Mouse (Mus musculus) stomach, embryonic 16.5 days (tissue): Measurements from ENCODE around the gene Sec16a. TPM values are rescaled to one million over a fixed set of nuclear protein-coding genes. Genes with fewer than 3 reads are reported as not detected.
A peak's percentile ranks its signal among the peaks of the same experiment; 100 is the strongest.

ENCODE experiments used
- ATAC-seq: fragments of 200-750 bp; cut with Nextera tagmentation; 2 replicates; pipeline ENCODE4 v1.8.0; 2017; ENCODE audit warnings: moderate number of reproducible peaks, moderate TSS enrichment; ENCODE audit not compliant: insufficient read depth, low FRiP score
- H3K27ac ChIP-seq: fragments of 300-500 bp; sonication (generic); 2 replicates; pipeline ENCODE4 v1.5.1; 2014; ENCODE audit warnings: low read length
- H3K27me3 ChIP-seq: fragments of 300-500 bp; sonication (generic); 2 replicates; pipeline ENCODE4 v1.6.1; 2014; ENCODE audit warnings: low read length, control low read depth, mixed read lengths; ENCODE audit not compliant: control insufficient read depth, insufficient read depth
- H3K36me3 ChIP-seq: fragments of 300-500 bp; sonication (generic); 2 replicates; pipeline ENCODE4 v1.6.1; 2014; ENCODE audit warnings: low read length; ENCODE audit not compliant: control insufficient read depth, insufficient read depth
- H3K4me1 ChIP-seq: fragments of 300-500 bp; sonication (generic); 2 replicates; pipeline ENCODE4 v1.6.1; 2014; ENCODE audit warnings: low read length, control low read depth, mixed read lengths; ENCODE audit not compliant: control insufficient read depth, insufficient read depth
- H3K4me2 ChIP-seq: fragments of 300-500 bp; sonication (generic); 2 replicates; pipeline ENCODE4 v1.6.1; 2014; ENCODE audit warnings: low read depth, low read length, mixed read lengths
- H3K4me3 ChIP-seq: fragments of 300-500 bp; sonication (generic); replicated peaks from 2 replicates; pipeline ENCODE4 v1.5.1; 2014; ENCODE audit warnings: mild to moderate bottlenecking, low read length
- H3K9ac ChIP-seq: fragments of 300-500 bp; sonication (generic); 2 replicates; pipeline ENCODE4 v1.6.1; 2014; ENCODE audit warnings: low read length
- H3K9me3 ChIP-seq: fragments of 300-500 bp; sonication (generic); replicated peaks from 2 replicates; pipeline ENCODE4 v1.6.1; 2016; ENCODE audit warnings: low read length, control low read depth; ENCODE audit not compliant: control insufficient read depth
- WGBS: fragments of 180-500 bp; shearing (Covaris S2); extraction: QIAGEN DNeasy Blood & Tissue Kit; methylation state at CpG from one replicate; pipeline ENCODE4 v1.1.7; 2014; 5-methylcytosine and 5-hydroxymethylcytosine counted together
- polyA plus RNA-seq: library from polyadenylated mRNA; unstranded; fragments of >200 nt; fragmentation: Nextera tagmentation; extraction: Ambion mirVana; gene quantifications from 2 replicates; pipeline ENCODE4 v1.2.1, GENCODE M21; 2015

The Sec16a gene
- 28.2 and 31.5 TPM in 2 replicates for polyA plus RNA-seq

GRCm38 (mm10) chr2:26444946-26445665 is at the start of gene Sec16a:
Sec16a (minus strand) TSS chr2:26445216.
- Histone ChIP-seq H3K9ac (peak within 1 kb of the TSS; percentile 91), H3K27ac (peak within 1 kb of the TSS; percentile 95), H3K4me2 (peak within 1 kb of the TSS; percentile 65), H3K27me3 (no peaks in the 10 kb centered on the region), H3K36me3 (no peaks in the 10 kb centered on the region), H3K9me3 (no peaks in the 10 kb centered on the region), H3K4me1 (peaks cover 21% of the 10 kb centered on the region), H3K4me3 (peak within 1 kb of the TSS; percentile 93)
- peak; percentile 94 for ATAC-seq
- under 1% methylated on average over 61 of the region's 61 CpGs for WGBS

GRCm38 (mm10) chr2:26494396-26494795 is 49.4 kb upstream of the Sec16a start:
- H3K36me3 ChIP-seq = no peaks in the 10 kb centered on the region
- peaks cover 96% of the 10 kb centered on the region for H3K4me1 ChIP-seq
- peak overlapping the region; percentile 10; the same call in 1 of the 2 replicates for H3K9ac ChIP-seq
- H3K9me3 ChIP-seq = no peaks in the 10 kb centered on the region
- H3K27ac ChIP-seq = peak overlapping the region; percentile 83
- 8% methylated on average over 7 of the region's 7 CpGs for WGBS
- H3K4me2 ChIP-seq = no peak overlapping the region
- no peaks in the 10 kb centered on the region for H3K27me3 ChIP-seq
- no peak overlapping the region for H3K4me3 ChIP-seq
- peak; percentile 36 for ATAC-seq

GRCm38 (mm10) chr2:26493021-26493781 is 48.2 kb upstream of the Sec16a start:
- Histone ChIP-seq H3K4me1 (peaks cover 96% of the 10 kb centered on the region), H3K9me3 (no peaks in the 10 kb centered on the region), H3K4me3 (0 out of 2 replicates have a peak overlapping the region, but pooled peaks have one; percentile 3), H3K4me2 (peak overlapping the region; percentile 32), H3K9ac (peak overlapping the region; percentile 52), H3K27me3 (no peaks in the 10 kb centered on the region), H3K36me3 (no peaks in the 10 kb centered on the region), H3K27ac (peak overlapping the region; percentile 83)
- 0 out of 2 replicates have a peak, but pooled peaks have one; percentile 14 for ATAC-seq
- 22% methylated on average over 9 of the region's 9 CpGs for WGBS

GRCm38 (mm10) chr2:26490760-26491301 is 45.8 kb upstream of the Sec16a start:
- no peaks in the 10 kb centered on the region for H3K27me3 ChIP-seq
- WGBS = 39% methylated on average over 4 of the region's 4 CpGs
- peaks cover 96% of the 10 kb centered on the region for H3K4me1 ChIP-seq
- H3K36me3 ChIP-seq = no peaks in the 10 kb centered on the region
- no peak overlapping the region for H3K4me2 ChIP-seq
- peak overlapping the region; percentile 53 for H3K27ac ChIP-seq
- no peak overlapping the region for H3K4me3 ChIP-seq
- no peak for ATAC-seq
- H3K9ac ChIP-seq = peak overlapping the region; percentile 9; the same call in 1 of the 2 replicates
- H3K9me3 ChIP-seq = no peaks in the 10 kb centered on the region

- no peak overlapping the region for H3K4me3 ChIP-seq
- H3K27me3 ChIP-seq = no peaks in the 10 kb centered on the region
- no peaks in the 10 kb centered on the region for H3K36me3 ChIP-seq
- peak; percentile 21; the same call in 1 of the 2 replicates for ATAC-seq
- H3K4me2 ChIP-seq = no peak overlapping the region
- no peaks in the 10 kb centered on the region for H3K9me3 ChIP-seq
- H3K9ac ChIP-seq = peak overlapping the region; percentile 14; the same call in 1 of the 2 replicates
- peak overlapping the region; percentile 66; the same call in 1 of the 2 replicates for H3K27ac ChIP-seq
- peaks cover 89% of the 10 kb centered on the region for H3K4me1 ChIP-seq
- WGBS = 34% methylated on average over 9 of the region's 9 CpGs
Observed at GRCm38 (mm10) chr2:26488535-26489135, 43.6 kb upstream of the Sec16a start.

GRCm38 (mm10) chr2:26487322-26488021 is 42.5 kb upstream of the Sec16a start:
- Histone ChIP-seq H3K36me3 (no peaks in the 10 kb centered on the region), H3K9ac (0 out of 2 replicates have a peak overlapping the region, but pooled peaks have one; percentile 26), H3K27ac (peak overlapping the region; percentile 66), H3K27me3 (no peaks in the 10 kb centered on the region), H3K4me2 (peak overlapping the region; percentile 11; the same call in 1 of the 2 replicates), H3K4me1 (peaks cover 90% of the 10 kb centered on the region), H3K9me3 (no peaks in the 10 kb centered on the region), H3K4me3 (no peak overlapping the region)
- no peak for ATAC-seq
- 32% methylated on average over 18 of the region's 18 CpGs for WGBS

- Histone ChIP-seq H3K4me2 (no peak overlapping the region), H3K9me3 (no peaks in the 10 kb centered on the region), H3K4me1 (peaks cover 90% of the 10 kb centered on the region), H3K9ac (no peak overlapping the region; the same call in 1 of the 2 replicates), H3K36me3 (no peaks in the 10 kb centered on the region), H3K27ac (peak overlapping the region; percentile 35; the same call in 1 of the 2 replicates), H3K4me3 (no peak overlapping the region), H3K27me3 (no peaks in the 10 kb centered on the region)
- WGBS = 32% methylated on average over 3 of the region's 3 CpGs
- no peak for ATAC-seq
Observed at GRCm38 (mm10) chr2:26486835-26487321, 41.9 kb upstream of the Sec16a start.

GRCm38 (mm10) chr2:26486264-26486810 is 41.3 kb upstream of the Sec16a start:
- no peaks in the 10 kb centered on the region for H3K9me3 ChIP-seq
- H3K27ac ChIP-seq = peak overlapping the region; percentile 35; the same call in 1 of the 2 replicates
- H3K9ac ChIP-seq = peak overlapping the region; percentile 19; the same call in 1 of the 2 replicates
- no peak overlapping the region for H3K4me2 ChIP-seq
- no peaks in the 10 kb centered on the region for H3K27me3 ChIP-seq
- ATAC-seq = no peak
- H3K4me1 ChIP-seq = peaks cover 91% of the 10 kb centered on the region
- H3K36me3 ChIP-seq = peaks cover 4% of the 10 kb centered on the region; the same call in 1 of the 2 replicates
- H3K4me3 ChIP-seq = no peak overlapping the region
- 40% methylated on average over 5 of the region's 5 CpGs for WGBS
